Mouse (Mus musculus) neural tube, embryonic 10.5 days (tissue): ENCODE results near the gene Ptprd.
"Not testable (repeated sequence)": the region's sequence is repeated elsewhere in the genome, so short reads cannot be mapped to it uniquely, and the experiment has no call there.

Source experiments
- DNase-seq: peaks from one replicate; pipeline ENCODE4 v3.0.0-alpha.2; 2017; ENCODE audit warnings: low spot score; ENCODE audit errors: extremely low spot score

The Ptprd gene

GRCm38 (mm10) chr4:77961711-77962110, 250.1 kb downstream of the Ptprd start:
- no peak for DNase-seq

GRCm38 (mm10) chr4:77889489-77889888, 322.3 kb downstream of the Ptprd start:
- no peak for DNase-seq

- no peak for DNase-seq
Observed at GRCm38 (mm10) chr4:77880213-77880612, 331.5 kb downstream of the Ptprd start.

GRCm38 (mm10) chr4:77861269-77861668, 350.5 kb downstream of the Ptprd start:
- DNase-seq = no peak

DNA sequence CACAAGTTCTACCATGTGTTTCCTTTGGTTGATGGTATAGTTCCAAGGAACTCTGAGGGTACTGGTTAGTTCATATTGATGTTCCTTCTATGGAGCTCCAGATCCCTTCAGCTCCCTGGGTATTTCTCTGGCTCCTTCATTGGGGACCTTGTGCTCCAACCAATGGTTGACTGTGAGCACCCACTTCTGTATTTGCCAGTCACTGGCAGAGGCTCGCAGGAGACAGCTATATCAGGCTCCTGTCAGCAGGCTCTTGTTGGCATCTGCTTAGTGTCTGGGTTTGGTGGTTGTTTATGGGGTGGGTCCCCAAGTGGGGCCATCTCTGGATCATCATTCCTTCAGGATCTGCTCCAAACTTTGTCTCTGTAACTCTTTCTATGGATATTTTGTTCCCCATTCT, 414.4 kb downstream of the Ptprd start:
- DNase-seq = not testable (repeated sequence)

- DNase-seq = no peak
Observed at GRCm38 (mm10) chr4:77777237-77777636, 434.5 kb downstream of the Ptprd start.

DNA sequence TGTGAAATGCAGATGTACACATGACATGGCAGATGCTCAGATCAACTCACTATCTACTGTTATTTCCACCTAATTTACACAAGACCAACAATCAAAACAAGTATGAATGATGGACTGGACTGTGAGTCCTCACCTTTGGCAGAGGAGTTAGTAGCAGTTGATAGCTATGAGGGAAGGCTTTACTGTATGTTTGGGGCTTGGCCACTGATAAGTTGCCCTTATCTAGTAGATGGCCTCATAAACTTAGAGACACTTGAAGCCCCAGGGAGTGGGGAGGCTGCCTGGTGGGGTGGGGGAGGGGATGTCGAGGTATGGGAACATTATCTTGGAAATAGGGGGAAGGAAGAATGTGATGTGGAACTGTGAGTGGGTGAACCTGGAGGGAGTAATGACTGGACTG, 448.0 kb downstream of the Ptprd start:
- no peak for DNase-seq

DNA sequence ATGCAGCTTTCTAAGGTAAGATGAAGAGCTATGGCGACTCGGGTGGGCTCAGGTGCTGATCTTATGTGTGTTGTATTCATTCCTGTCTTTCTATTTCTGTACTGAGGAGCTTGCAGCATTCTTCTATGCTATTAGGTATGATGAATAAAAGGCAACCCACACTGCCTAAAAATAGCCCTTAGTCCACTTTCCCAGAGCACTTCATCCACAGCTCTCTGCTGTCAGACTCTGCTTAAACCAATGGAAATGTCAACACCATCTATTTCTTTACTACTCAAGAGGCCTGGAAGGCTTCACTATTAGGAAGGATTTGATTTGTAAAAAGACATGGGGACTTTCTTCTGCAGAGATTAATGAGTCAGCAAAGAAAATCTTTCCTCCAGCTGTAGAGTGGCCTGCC, 468.4 kb downstream of the Ptprd start:
- DNase-seq = no peak

- no peak for DNase-seq
Observed at GRCm38 (mm10) chr4:77721908-77722307, 489.9 kb downstream of the Ptprd start.

DNA sequence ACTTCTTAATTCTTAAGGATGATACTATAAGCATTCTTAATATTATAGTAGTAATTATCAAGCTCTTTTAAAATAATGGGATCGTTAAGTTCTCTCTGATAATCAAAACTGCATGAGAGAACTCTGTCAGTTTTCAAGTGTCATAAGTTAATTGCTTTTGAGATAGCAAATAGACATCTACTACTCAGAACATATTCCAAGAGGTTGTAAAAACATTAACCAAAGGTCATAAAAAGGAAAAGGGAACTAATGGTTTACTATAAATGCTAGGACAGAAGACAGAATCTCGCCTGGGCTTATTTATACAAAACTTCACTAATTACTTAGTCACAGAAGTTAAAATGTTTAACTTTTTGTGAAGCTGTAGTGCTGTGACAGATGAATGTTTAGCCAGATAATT, 494.0 kb downstream of the Ptprd start:
- DNase-seq = no peak

DNA sequence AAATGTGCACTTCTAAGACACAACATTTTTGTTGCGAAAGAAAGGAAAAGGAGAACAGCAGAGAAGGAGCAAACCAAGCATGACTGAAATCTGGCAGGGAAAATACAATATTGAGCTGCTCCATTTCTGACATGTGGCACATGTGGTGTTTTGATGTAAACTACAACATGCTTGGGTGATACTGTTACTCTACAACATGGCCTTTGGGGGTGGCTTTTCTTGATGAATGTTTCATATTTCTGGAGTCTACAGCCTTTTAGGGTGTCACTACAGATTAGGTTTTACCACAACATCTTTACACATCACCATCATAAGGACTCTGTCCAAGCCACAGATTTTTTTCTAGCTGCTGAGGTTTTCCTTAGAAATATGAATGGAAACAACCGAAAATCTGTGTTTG, 501.5 kb downstream of the Ptprd start:
- DNase-seq = no peak

DNA sequence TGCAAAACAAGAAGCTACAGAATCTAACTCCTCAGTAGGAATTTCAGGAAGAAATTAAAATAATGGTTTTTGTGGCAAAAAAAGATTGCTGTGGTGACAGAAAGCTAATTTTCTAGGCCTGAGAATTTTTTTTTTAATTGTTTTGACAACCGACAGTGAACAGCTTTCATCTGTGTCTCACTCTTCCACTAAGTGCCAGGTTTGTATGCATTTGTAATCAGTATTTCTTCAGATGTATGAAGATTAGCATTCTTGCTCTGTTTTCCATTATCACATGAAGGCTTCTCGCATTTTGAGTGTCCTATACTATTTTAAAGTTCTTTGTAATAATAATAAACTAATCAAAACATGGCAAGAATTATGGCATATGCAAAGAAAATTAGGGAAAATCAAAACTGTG, 513.5 kb downstream of the Ptprd start:
- DNase-seq = no peak

GRCm38 (mm10) chr4:77675798-77676197, 536.0 kb downstream of the Ptprd start:
- no peak for DNase-seq

DNA sequence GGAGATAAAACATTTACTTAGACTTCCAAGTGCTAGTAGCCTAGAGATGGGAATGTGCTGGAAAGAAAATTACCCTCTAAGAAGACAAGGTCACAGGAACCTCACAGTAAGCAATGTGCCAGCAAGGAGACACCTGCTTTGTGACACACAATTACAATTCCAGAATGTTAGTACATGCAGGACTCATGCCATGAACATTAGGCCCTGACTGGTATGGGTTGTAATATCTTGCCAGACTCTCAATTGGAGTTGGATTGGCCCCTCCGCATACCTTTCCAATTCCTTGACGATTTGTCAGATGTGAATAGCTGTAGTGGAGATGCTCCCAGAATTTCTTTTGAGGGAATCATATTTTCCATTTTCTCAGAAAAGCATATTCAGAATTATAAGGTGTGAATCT, 547.0 kb downstream of the Ptprd start:
- no peak for DNase-seq

DNA sequence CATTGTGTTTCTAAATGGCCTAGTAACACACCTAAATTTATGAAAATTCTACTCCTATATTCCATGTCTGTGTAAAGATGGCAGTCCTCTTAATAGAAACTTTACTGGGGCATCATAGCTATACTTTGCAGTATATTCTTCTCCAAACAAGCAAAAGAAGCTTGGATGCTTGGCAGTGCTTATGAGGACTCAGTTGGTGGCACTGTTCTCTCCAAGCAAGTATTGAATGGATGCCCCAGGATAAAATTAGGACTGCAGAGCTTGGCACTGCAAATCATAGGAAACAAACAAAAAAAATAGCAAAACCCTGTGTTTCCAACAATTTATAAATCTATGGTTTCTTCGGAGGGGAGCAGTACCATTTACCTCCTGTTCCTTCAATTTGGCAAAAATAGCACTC, 549.5 kb downstream of the Ptprd start:
- no peak for DNase-seq

DNA sequence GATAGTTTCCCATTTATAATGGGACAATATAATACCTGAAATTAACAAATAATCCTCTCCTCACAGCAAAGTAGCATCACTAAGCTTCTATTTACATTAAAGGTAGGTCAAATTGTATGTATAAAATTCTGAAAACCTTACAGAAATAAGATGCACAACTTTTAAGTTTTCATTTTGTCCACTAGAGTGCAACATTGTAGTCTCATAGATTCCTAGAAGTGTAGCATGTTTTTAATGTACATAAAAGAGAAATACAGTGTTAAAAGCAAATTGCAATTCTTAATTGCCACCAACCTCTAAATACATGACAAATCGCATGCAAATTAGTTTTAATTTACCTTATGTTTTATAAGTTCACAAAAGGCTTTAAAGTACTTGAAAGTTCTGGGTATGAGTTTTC, 556.1 kb downstream of the Ptprd start:
- no peak for DNase-seq

GRCm38 (mm10) chr4:77649615-77650325, 562.0 kb downstream of the Ptprd start:
- no peak for DNase-seq

DNA sequence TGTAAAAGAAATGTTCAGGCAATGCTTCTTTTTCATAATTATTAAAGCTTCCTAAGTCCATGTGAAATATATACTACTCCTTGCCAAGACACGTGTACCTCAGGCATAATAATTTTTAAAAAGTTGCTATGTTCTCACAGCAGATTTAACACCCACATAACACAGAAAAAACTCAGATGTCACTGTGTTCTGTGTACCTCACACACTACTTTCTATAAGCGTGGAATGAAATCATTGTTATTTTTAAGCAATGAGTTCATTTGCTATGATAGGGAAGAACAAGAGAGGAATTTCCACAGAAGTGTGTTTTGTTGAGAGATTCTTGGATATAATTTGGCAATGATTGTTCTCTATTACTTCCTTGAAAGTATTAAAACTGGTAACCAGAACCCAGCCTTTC, 562.9 kb downstream of the Ptprd start:
- DNase-seq = no peak

DNA sequence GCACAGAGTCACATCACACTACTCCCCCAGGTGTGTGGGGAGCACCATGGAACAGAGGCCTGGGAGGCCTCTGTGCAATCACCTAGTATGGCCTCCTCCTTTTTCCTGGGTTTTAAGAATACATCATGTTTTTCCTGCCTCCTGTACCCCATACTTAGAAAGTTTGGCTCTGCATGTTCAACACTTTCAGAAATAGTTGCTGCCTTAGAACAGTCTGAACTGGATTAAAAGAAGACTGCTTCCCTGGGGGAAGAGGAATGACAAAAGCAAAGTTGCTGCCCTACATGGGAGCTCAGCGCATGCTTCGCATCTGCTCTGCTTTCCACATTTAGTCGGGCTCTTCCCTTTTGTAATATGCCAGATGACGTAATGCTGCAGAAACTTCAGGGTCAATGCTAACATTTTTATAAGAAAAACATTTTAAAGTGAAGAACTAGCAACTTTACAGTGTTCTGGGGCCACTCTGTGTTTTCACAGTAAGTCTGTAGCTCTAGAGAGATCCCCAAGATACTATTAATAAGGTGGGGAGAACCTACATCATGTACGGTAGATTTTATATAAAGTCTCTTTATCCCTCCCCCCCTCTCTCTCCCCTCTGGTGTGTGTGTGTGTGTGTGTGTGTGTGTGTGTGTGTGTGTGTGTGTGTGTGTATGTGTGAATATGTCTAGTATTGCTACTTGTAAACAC, 564.2 kb downstream of the Ptprd start:
- DNase-seq = no peak

DNA sequence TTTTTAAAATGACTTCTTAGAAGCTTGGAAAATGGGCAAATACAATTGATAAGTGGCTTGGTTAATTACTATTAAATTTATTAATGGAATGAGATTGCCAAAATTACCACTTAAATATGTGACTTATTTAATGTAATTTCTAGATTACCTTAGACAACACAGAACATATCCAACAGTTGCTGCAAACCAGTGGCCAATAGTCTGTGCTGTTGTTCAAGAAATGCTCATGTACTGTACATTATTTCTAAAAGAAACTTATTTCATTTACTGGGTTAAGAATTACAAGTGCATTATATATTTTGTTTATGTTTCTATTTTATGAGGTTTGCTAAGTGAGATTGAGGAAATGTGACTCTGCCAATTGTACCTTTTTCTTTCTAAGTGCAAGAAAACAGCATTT, 567.3 kb downstream of the Ptprd start:
- no peak for DNase-seq

- no peak for DNase-seq
Observed at GRCm38 (mm10) chr4:77640022-77640421, 571.7 kb downstream of the Ptprd start.

DNA sequence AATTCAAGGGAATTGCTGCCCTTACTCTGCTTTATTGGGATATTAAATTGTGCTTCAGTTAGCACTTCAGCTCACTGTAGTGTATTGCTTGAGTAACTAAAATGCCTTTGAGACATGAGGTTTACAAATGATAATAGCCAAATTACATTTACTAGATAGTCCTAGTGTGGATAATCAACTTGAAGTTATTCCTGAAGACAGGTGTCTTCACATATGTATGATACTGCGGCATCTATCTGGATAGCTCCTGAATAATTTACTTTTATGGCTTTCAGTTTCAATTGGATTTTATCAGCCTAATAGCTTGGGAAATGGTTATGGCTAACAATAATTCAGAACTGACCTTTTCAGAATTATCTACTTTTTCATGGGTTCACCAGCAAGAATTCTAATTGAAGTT, 598.6 kb downstream of the Ptprd start:
- DNase-seq = no peak

GRCm38 (mm10) chr4:77586624-77587023, 625.1 kb downstream of the Ptprd start:
- no peak for DNase-seq
